In genomic region chr13:47709323-47709722, GRCm38 (mm10) we compare ENCODE assay signal across 23 mouse cellular contexts.
DNase-seq lines count a peak whose midpoint lies in the region; ATAC-seq and TF ChIP-seq lines count a peak whose summit lies in the region.
"Had no signal": no experiment of that assay in that cellular context is flagged by ENCODE, and none has a peak within 500 bp of the region (broad histone marks: within the 10 kb centered on the region; RNA-seq: fewer than 3 reads in every experiment).

No protein-coding gene starts in this region.

- no peak overlapping the region for H3K4me2 ChIP-seq in forebrain, embryonic 14.5 days (ENCODE audit: low read length)
- no peak overlapping the region for H3K4me2 ChIP-seq in forebrain, embryonic 15.5 days (replicated peaks)
- H3K4me2 ChIP-seq: embryonic facial prominence, embryonic 12.5 days; forebrain, embryonic 12.5 days had no signal

- peak; percentile 56 to 65 for DNase-seq in cerebellum, postnatal 10 days
- DNase-seq in cerebellum, adult 2 months, result no peak
- peak; percentile 9 for DNase-seq in forebrain, embryonic 14.5 days (ENCODE audit: low spot score)
- DNase-seq in heart, adult 11 months, result peak; percentile 85
- no peak for DNase-seq in heart, postnatal 4 days
- peak; percentile 14 to 63 for DNase-seq in layer of hippocampus, postnatal 14 days (ENCODE audit: low spot score in 2 of 2)
- DNase-seq in layer of hippocampus, postnatal 36 days, result no peak
- DNase-seq: adrenal gland, adult 8-10 months; adrenal gland, postnatal 14 days; adrenal gland, postnatal 36 days; B cell, adult 2 months; cerebellum, adult 11-12 months; cerebellum, adult 9-10 months had no signal

- 36% methylated on average over 3 of the region's 3 CpGs for WGBS in cerebellum, adult 2 months
- WGBS in forebrain, embryonic 14.5 days, result 87% methylated on average over 3 of the region's 3 CpGs
- WGBS in forebrain, embryonic 15.5 days, result 82% methylated on average over 3 of the region's 3 CpGs

- no peaks in the 10 kb centered on the region for H3K9me3 ChIP-seq in forebrain, embryonic 14.5 days (replicated peaks; ENCODE audit: control insufficient read depth, low read length)
- no peaks in the 10 kb centered on the region for H3K9me3 ChIP-seq in forebrain, embryonic 15.5 days
- H3K9me3 ChIP-seq: embryonic facial prominence, embryonic 10.5 days; embryonic facial prominence, embryonic 12.5 days; forebrain, embryonic 12.5 days had no signal

- H3K27ac ChIP-seq in cerebellum, adult 2 months (ENCODE audit: insufficient read depth, low read length), result no peak overlapping the region
- H3K27ac ChIP-seq in forebrain, embryonic 14.5 days (ENCODE audit: low read depth, low read length), result no peak overlapping the region
- H3K27ac ChIP-seq in forebrain, embryonic 15.5 days (replicated peaks), result no peak overlapping the region
- H3K27ac ChIP-seq: embryonic facial prominence, embryonic 10.5 days; embryonic facial prominence, embryonic 12.5 days; forebrain, embryonic 12.5 days had no signal

- H3K27me3 ChIP-seq in cerebellum, adult 2 months (ENCODE audit: control insufficient read depth, insufficient read depth, low read length), result no peaks in the 10 kb centered on the region; the same call in 1 of the 2 replicates
- H3K27me3 ChIP-seq in forebrain, embryonic 14.5 days (replicated peaks; ENCODE audit: control insufficient read depth, insufficient read depth, low read length), result no peaks in the 10 kb centered on the region
- no peaks in the 10 kb centered on the region for H3K27me3 ChIP-seq in forebrain, embryonic 15.5 days
- H3K27me3 ChIP-seq: CH12.LX; embryonic facial prominence, embryonic 12.5 days; forebrain, embryonic 12.5 days had no signal

- no peak overlapping the region for H3K9ac ChIP-seq in forebrain, embryonic 14.5 days (ENCODE audit: low read length)
- no peak overlapping the region for H3K9ac ChIP-seq in forebrain, embryonic 15.5 days (replicated peaks)
- H3K9ac ChIP-seq: embryonic facial prominence, embryonic 12.5 days; forebrain, embryonic 12.5 days had no signal

- no peaks in the 10 kb centered on the region for H3K36me3 ChIP-seq in forebrain, embryonic 14.5 days (ENCODE audit: control insufficient read depth, insufficient read depth, low read length)
- no peaks in the 10 kb centered on the region for H3K36me3 ChIP-seq in forebrain, embryonic 15.5 days
- H3K36me3 ChIP-seq: embryonic facial prominence, embryonic 10.5 days; embryonic facial prominence, embryonic 12.5 days; forebrain, embryonic 12.5 days; G1E had no signal

- no peaks in the 10 kb centered on the region for H3K4me1 ChIP-seq in cerebellum, adult 2 months (ENCODE audit: control insufficient read depth, insufficient read depth, low read length)
- H3K4me1 ChIP-seq in forebrain, embryonic 14.5 days (ENCODE audit: control insufficient read depth, insufficient read depth, low read length), result peaks cover 2% of the 10 kb centered on the region
- H3K4me1 ChIP-seq in forebrain, embryonic 15.5 days, result peaks cover 4% of the 10 kb centered on the region; the same call in 1 of the 2 replicates
- H3K4me1 ChIP-seq: embryonic facial prominence, embryonic 10.5 days; embryonic facial prominence, embryonic 12.5 days had no signal

- no peak for ATAC-seq in forebrain, embryonic 14.5 days
- no peak for ATAC-seq in forebrain, embryonic 15.5 days (replicated peaks)
- ATAC-seq: activated CD4-positive, CD25-positive, alpha-beta regulatory T cell, adult 4 months; CD4-positive, CD25-positive, alpha-beta regulatory T cell, adult 4 months; forebrain, embryonic 16.5 days; Patski had no signal

- no peak for TF ChIP-seq CTCF in cerebellum, adult 2 months (IDR thresholded peaks at IDR 0.05; ENCODE audit: borderline replicate concordance, insufficient read depth, low read depth, low read length)

- no peak for TF ChIP-seq POLR2A in cerebellum, adult 2 months (IDR thresholded peaks at IDR 0.05; ENCODE audit: borderline replicate concordance, insufficient read depth, low read length)

- H3K4me3 ChIP-seq in cerebellum, adult 2 months (replicated peaks; ENCODE audit: insufficient read depth, low read depth, low read length), result no peak overlapping the region
- H3K4me3 ChIP-seq in forebrain, embryonic 14.5 days (ENCODE audit: low read depth, low read length), result no peak overlapping the region
- H3K4me3 ChIP-seq in forebrain, embryonic 15.5 days, result no peak overlapping the region
- H3K4me3 ChIP-seq: embryonic facial prominence, embryonic 10.5 days; embryonic facial prominence, embryonic 12.5 days; forebrain, embryonic 12.5 days had no signal

Comparison
In these comparisons a context has a peak if more than half of its experiments do, and no peak if none do; other contexts are left out.
1. DNase-seq: peak in cerebellum, postnatal 10 days (2 of 2), forebrain, embryonic 14.5 days (single experiment), heart, adult 11 months (single experiment) and layer of hippocampus, postnatal 14 days (2 of 2); none in cerebellum, adult 2 months (0 of 2), heart, postnatal 4 days (single experiment) and layer of hippocampus, postnatal 36 days (0 of 2).